Mouse (Mus musculus) hindbrain, postnatal 0 days (tissue): ENCODE results near the gene 3110018I06Rik. TPM values are rescaled to one million over a fixed set of nuclear protein-coding genes. Genes with fewer than 3 reads are reported as not detected.

ENCODE experiments used
- ATAC-seq: fragments of 200-750 bp; cut with Nextera tagmentation; 2 replicates; pipeline ENCODE4 v1.8.0; 2017; ENCODE audit warnings: mild to moderate bottlenecking, moderate TSS enrichment, moderate library complexity
- DNase-seq: peaks from one replicate; pipeline ENCODE4 v3.0.0-alpha.2; 2015; ENCODE audit warnings: low spot score
- H3K27ac ChIP-seq: fragments of 300-500 bp; sonication (generic); 2 replicates; pipeline ENCODE4 v1.5.1; 2014; ENCODE audit warnings: mild to moderate bottlenecking
- H3K27me3 ChIP-seq: fragments of 300-500 bp; sonication (generic); 2 replicates; pipeline ENCODE4 v1.6.1; 2014; ENCODE audit warnings: low read length, mixed read lengths; ENCODE audit not compliant: insufficient read depth
- H3K36me3 ChIP-seq: fragments of 300-500 bp; sonication (generic); 2 replicates; pipeline ENCODE4 v1.6.1; 2014; ENCODE audit warnings: low read length, mixed read lengths; ENCODE audit not compliant: insufficient read depth
- H3K4me1 ChIP-seq: fragments of 300-500 bp; sonication (generic); 2 replicates; pipeline ENCODE4 v1.6.1; 2014; ENCODE audit warnings: antibody characterized with exemption, low read length, mixed read lengths; ENCODE audit not compliant: insufficient read depth
- H3K4me2 ChIP-seq: fragments of 300-500 bp; sonication (generic); 2 replicates; pipeline ENCODE4 v1.6.1; 2014; ENCODE audit warnings: low read depth, mild to moderate bottlenecking, low read length, moderate library complexity, mixed read lengths
- H3K4me3 ChIP-seq: fragments of 300-500 bp; sonication (generic); 2 replicates; pipeline ENCODE4 v1.5.1; 2014; ENCODE audit warnings: low read length
- H3K9ac ChIP-seq: fragments of 300-500 bp; sonication (generic); replicated peaks from 2 replicates; pipeline ENCODE4 v1.6.1; 2014; ENCODE audit warnings: mild to moderate bottlenecking, low read length, moderate library complexity, mixed read lengths
- H3K9me3 ChIP-seq: fragments of 300-500 bp; sonication (generic); 2 replicates; pipeline ENCODE4 v1.6.1; 2016; ENCODE audit warnings: low read length, mixed read lengths
- CTCF ChIP-seq: IDR thresholded peaks from 2 replicates; pipeline ENCODE4 v1.5.1; 2016; ENCODE audit warnings: antibody characterized with exemption, control low read depth, low read depth
- WGBS: fragments of 180-500 bp; shearing (Covaris S2); extraction: QIAGEN DNeasy Blood & Tissue Kit; methylation state at CpG from one replicate; pipeline ENCODE4 v1.1.7; 2014; 5-methylcytosine and 5-hydroxymethylcytosine counted together
- polyA plus RNA-seq: library from polyadenylated mRNA; unstranded; fragments of >200 nt; fragmentation: Nextera tagmentation; extraction: Ambion mirVana; gene quantifications from 2 replicates; pipeline ENCODE4 v1.2.1, GENCODE M21; 2015
- total RNA-seq: library from RNA; depleted of rRNA; stranded (reverse); fragments of >200 nt; gene quantifications from 2 replicates; pipeline ENCODE4 v1.2.3, GENCODE M21; 2014

The 3110018I06Rik gene
- total and polyA plus RNA-seq, 2 experiments from 2014 or later, result not detected

DNA sequence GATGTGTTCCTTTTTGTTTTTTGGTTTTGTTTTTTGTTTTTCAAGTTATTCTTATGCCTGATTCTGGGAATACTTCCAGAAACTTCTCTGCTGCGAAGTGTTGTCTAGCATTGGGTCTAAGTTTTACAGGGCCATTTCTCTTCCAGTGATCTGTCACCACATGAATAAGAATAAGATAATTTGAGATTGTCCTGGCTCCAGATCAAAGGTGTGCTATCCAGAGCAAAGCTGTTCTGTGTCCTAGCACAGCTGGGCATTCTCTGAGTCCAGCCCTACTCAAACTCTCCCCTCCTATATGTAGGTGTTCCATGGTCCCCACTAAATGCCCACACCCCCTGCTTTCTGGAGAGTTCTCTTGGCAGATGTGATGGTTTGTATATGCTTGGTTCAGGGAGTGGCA lies 2.9 kb downstream of the 3110018I06Rik start:
- no peak for DNase-seq
- H3K4me3 ChIP-seq, result no peak overlapping the region
- TF ChIP-seq CTCF, result no peak
- no peaks in the 10 kb centered on the region for H3K4me1 ChIP-seq
- H3K9ac ChIP-seq, result no peak overlapping the region
- no peaks in the 10 kb centered on the region for H3K27me3 ChIP-seq
- 0 out of 2 replicates have a peak, but pooled peaks cover 5% of the 10 kb centered on the region for H3K9me3 ChIP-seq
- no peaks in the 10 kb centered on the region for H3K36me3 ChIP-seq
- no peak overlapping the region for H3K27ac ChIP-seq
- ATAC-seq, result no peak
- 87% methylated on average over 1 of the region's 1 CpGs for WGBS
- H3K4me2 ChIP-seq, result no peak overlapping the region

- Histone ChIP-seq H3K4me1 (no peaks in the 10 kb centered on the region), H3K9ac (no peak overlapping the region), H3K4me2 (no peak overlapping the region), H3K36me3 (no peaks in the 10 kb centered on the region), H3K4me3 (no peak overlapping the region), H3K27me3 (no peaks in the 10 kb centered on the region), H3K27ac (no peak overlapping the region), H3K9me3 (no peaks in the 10 kb centered on the region)
- ATAC-seq (no peak), DNase-seq (no peak)
- no peak for TF ChIP-seq CTCF
- WGBS, result 78% methylated on average over 5 of the region's 5 CpGs
Measured at GRCm38 (mm10) chr12:107496924-107497323, 8.5 kb downstream of the 3110018I06Rik start.

GRCm38 (mm10) chr12:107509661-107510237 lies 21.3 kb downstream of the 3110018I06Rik start:
- Histone ChIP-seq H3K9me3 (no peaks in the 10 kb centered on the region), H3K4me1 (no peaks in the 10 kb centered on the region), H3K9ac (no peak overlapping the region), H3K4me2 (no peak overlapping the region), H3K4me3 (no peak overlapping the region), H3K27me3 (no peaks in the 10 kb centered on the region), H3K36me3 (no peaks in the 10 kb centered on the region), H3K27ac (no peak overlapping the region)
- DNase-seq (no peak), ATAC-seq (no peak)
- 91% methylated on average over 9 of the region's 9 CpGs for WGBS
- no peak for TF ChIP-seq CTCF

DNA sequence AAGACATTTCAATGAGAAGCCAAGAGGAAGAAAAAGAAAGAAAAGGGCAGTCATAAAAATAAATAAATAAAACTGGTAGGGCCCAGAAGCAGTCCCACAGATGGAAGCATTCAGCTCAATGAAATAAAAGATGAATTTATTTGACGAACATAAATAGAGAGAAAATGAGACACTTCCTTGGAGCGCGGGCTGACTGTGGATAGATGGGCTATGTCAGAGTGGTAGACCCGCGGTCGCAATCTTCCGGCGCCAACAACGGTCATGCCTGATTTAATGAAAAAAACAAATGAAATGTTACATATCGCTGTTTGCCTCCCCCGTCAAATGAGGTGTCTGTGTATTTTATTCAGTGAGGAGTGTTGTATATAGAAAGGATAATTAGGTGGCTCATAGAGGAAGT lies 22.7 kb downstream of the 3110018I06Rik start:
- no peaks in the 10 kb centered on the region for H3K4me1 ChIP-seq

GRCm38 (mm10) chr12:107516265-107517217 lies 28.1 kb downstream of the 3110018I06Rik start:
- no peak for TF ChIP-seq CTCF
- Histone ChIP-seq H3K27ac (no peak overlapping the region), H3K9me3 (no peaks in the 10 kb centered on the region), H3K4me3 (no peak overlapping the region), H3K4me1 (no peaks in the 10 kb centered on the region), H3K4me2 (no peak overlapping the region), H3K9ac (no peak overlapping the region), H3K27me3 (no peaks in the 10 kb centered on the region), H3K36me3 (no peaks in the 10 kb centered on the region)
- DNase-seq, result peak; percentile 54
- ATAC-seq, result no peak
- 23% methylated on average over 11 of the region's 11 CpGs for WGBS

More for the DNA sequence above, 22.7 kb downstream of the 3110018I06Rik start:
- H3K4me3 ChIP-seq, result no peak overlapping the region
- no peak overlapping the region for H3K4me2 ChIP-seq
- H3K9me3 ChIP-seq, result no peaks in the 10 kb centered on the region
- no peak overlapping the region for H3K9ac ChIP-seq
- no peaks in the 10 kb centered on the region for H3K27me3 ChIP-seq
- TF ChIP-seq CTCF, result no peak
- no peaks in the 10 kb centered on the region for H3K36me3 ChIP-seq
- DNase-seq, result no peak
- no peak overlapping the region for H3K27ac ChIP-seq
- WGBS, result 92% methylated on average over 11 of the region's 11 CpGs
- ATAC-seq, result no peak

DNA sequence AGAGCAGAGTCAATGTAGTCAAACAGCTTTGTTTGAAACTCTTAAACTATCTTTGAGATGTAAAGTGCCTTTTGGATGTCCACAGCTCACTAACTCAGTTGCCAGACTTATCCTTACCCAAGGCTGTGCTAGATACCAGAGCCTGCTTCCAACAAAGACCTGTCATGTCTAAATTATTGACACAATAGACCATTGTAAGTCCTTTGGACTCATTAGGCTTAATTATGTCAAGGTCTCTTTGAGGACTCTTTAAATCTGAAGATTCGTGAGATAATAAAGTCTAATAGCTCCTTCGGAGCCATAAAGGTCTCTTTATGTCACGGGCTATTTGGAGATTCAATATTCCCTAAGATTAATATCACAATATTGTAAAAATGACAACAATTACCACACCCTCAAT lies 32.5 kb downstream of the 3110018I06Rik start:
- DNase-seq (no peak), ATAC-seq (no peak)
- Histone ChIP-seq H3K9me3 (no peaks in the 10 kb centered on the region), H3K4me2 (no peak overlapping the region), H3K4me1 (no peaks in the 10 kb centered on the region), H3K4me3 (no peak overlapping the region), H3K27ac (no peak overlapping the region), H3K36me3 (no peaks in the 10 kb centered on the region), H3K9ac (no peak overlapping the region), H3K27me3 (no peaks in the 10 kb centered on the region)
- no peak for TF ChIP-seq CTCF
- WGBS, result 74% methylated on average over 3 of the region's 3 CpGs

GRCm38 (mm10) chr12:107528346-107528880 lies 40.0 kb downstream of the 3110018I06Rik start:
- no peak for TF ChIP-seq CTCF
- ATAC-seq (no peak), DNase-seq (no peak)
- Histone ChIP-seq H3K4me1 (no peaks in the 10 kb centered on the region), H3K36me3 (no peaks in the 10 kb centered on the region), H3K9me3 (no peaks in the 10 kb centered on the region), H3K9ac (no peak overlapping the region), H3K27me3 (no peaks in the 10 kb centered on the region), H3K27ac (no peak overlapping the region), H3K4me2 (no peak overlapping the region), H3K4me3 (no peak overlapping the region)
- WGBS, result 21% methylated on average over 1 of the region's 1 CpGs
